Mouse (Mus musculus): Measurements from ENCODE around the gene Amdhd1. TPM values are rescaled to one million over a fixed set of nuclear protein-coding genes. Genes with fewer than 3 reads are reported as not detected.

Gene Amdhd1
- polyA plus RNA-seq, 1 experiment from 2014 or later, result 0.06 TPM

- no peak overlapping the region for H3K27ac ChIP-seq (replicated peaks)
- no peak overlapping the region for H3K4me3 ChIP-seq (replicated peaks)
- no peak overlapping the region for H3K9ac ChIP-seq (replicated peaks)
- peaks cover 10% of the 10 kb centered on the region; the same call in 1 of the 2 replicates for H3K27me3 ChIP-seq (replicated peaks)
- H3K4me1 ChIP-seq, result peaks cover 12% of the 10 kb centered on the region
- no peak overlapping the region for H3K4me2 ChIP-seq
- 95% methylated on average over 2 of the region's 2 CpGs for WGBS
- H3K36me3 ChIP-seq, result no peaks in the 10 kb centered on the region
- H3K9me3 ChIP-seq (replicated peaks), result no peaks in the 10 kb centered on the region
- no peak for ATAC-seq (ENCODE audit: low FRiP score)
Measured at GRCm38 (mm10) chr10:93538287-93538686, 1.5 kb downstream of the Amdhd1 start.

- no peak overlapping the region for H3K9ac ChIP-seq (replicated peaks)
- H3K27me3 ChIP-seq (replicated peaks), result no peaks in the 10 kb centered on the region
- no peak overlapping the region for H3K4me3 ChIP-seq (replicated peaks)
- no peak overlapping the region for H3K27ac ChIP-seq (replicated peaks)
- no peak overlapping the region for H3K4me2 ChIP-seq
- no peak for ATAC-seq (ENCODE audit: low FRiP score)
- H3K4me1 ChIP-seq, result no peaks in the 10 kb centered on the region
- no peaks in the 10 kb centered on the region for H3K36me3 ChIP-seq
- H3K9me3 ChIP-seq (replicated peaks), result 0 out of 2 replicates have a peak, but pooled peaks cover 5% of the 10 kb centered on the region
- WGBS, result 77% methylated on average over 1 of the region's 1 CpGs
Measured at GRCm38 (mm10) chr10:93525329-93525728, 14.5 kb downstream of the Amdhd1 start.

- ATAC-seq (ENCODE audit: low FRiP score), result no peak
- 64% methylated on average over 4 of the region's 4 CpGs for whole genome bisulfite sequencing
Measured at GRCm38 (mm10) chr10:93520994-93521393, 18.8 kb downstream of the Amdhd1 start.

GRCm38 (mm10) chr10:93519756-93520155 is 20.1 kb downstream of the Amdhd1 start:
- Histone ChIP-seq H3K9ac (replicated peaks) (no peak overlapping the region), H3K9me3 (replicated peaks) (no peaks in the 10 kb centered on the region), H3K4me2 (no peak overlapping the region), H3K4me3 (replicated peaks) (no peak overlapping the region), H3K4me1 (no peaks in the 10 kb centered on the region), H3K27me3 (replicated peaks) (no peaks in the 10 kb centered on the region), H3K36me3 (no peaks in the 10 kb centered on the region), H3K27ac (replicated peaks) (no peak overlapping the region)
- no peak for ATAC-seq (ENCODE audit: low FRiP score)
- 93% methylated on average over 5 of the region's 5 CpGs for WGBS

More at GRCm38 (mm10) chr10:93520994-93521393, 18.8 kb downstream of the Amdhd1 start:
- H3K27me3 ChIP-seq (replicated peaks), result no peaks in the 10 kb centered on the region
- no peak overlapping the region for H3K9ac ChIP-seq (replicated peaks)
- no peaks in the 10 kb centered on the region for H3K36me3 ChIP-seq
- H3K4me1 ChIP-seq, result no peaks in the 10 kb centered on the region
- no peaks in the 10 kb centered on the region for H3K9me3 ChIP-seq (replicated peaks)
- H3K27ac ChIP-seq (replicated peaks), result no peak overlapping the region
- no peak overlapping the region for H3K4me2 ChIP-seq
- no peak overlapping the region for H3K4me3 ChIP-seq (replicated peaks)

- Histone ChIP-seq H3K27ac (replicated peaks) (no peak overlapping the region), H3K27me3 (replicated peaks) (no peaks in the 10 kb centered on the region), H3K9ac (replicated peaks) (no peak overlapping the region), H3K4me1 (no peaks in the 10 kb centered on the region), H3K9me3 (replicated peaks) (no peaks in the 10 kb centered on the region), H3K36me3 (no peaks in the 10 kb centered on the region), H3K4me3 (replicated peaks) (no peak overlapping the region), H3K4me2 (no peak overlapping the region)
- WGBS, result 92% methylated on average over 8 of the region's 8 CpGs
- ATAC-seq (ENCODE audit: low FRiP score), result no peak
Measured at GRCm38 (mm10) chr10:93519159-93519558, 20.7 kb downstream of the Amdhd1 start.

GRCm38 (mm10) chr10:93518620-93519019 is 21.2 kb downstream of the Amdhd1 start:
- Histone ChIP-seq H3K4me1 (no peaks in the 10 kb centered on the region), H3K27ac (replicated peaks) (no peak overlapping the region), H3K4me3 (replicated peaks) (no peak overlapping the region), H3K4me2 (no peak overlapping the region), H3K36me3 (no peaks in the 10 kb centered on the region), H3K9me3 (replicated peaks) (no peaks in the 10 kb centered on the region), H3K27me3 (replicated peaks) (no peaks in the 10 kb centered on the region), H3K9ac (replicated peaks) (no peak overlapping the region)
- WGBS, result 92% methylated on average over 2 of the region's 2 CpGs
- ATAC-seq (ENCODE audit: low FRiP score), result no peak

GRCm38 (mm10) chr10:93518186-93518585 is 21.6 kb downstream of the Amdhd1 start:
- Histone ChIP-seq H3K9ac (replicated peaks) (no peak overlapping the region), H3K4me1 (no peaks in the 10 kb centered on the region), H3K27me3 (replicated peaks) (no peaks in the 10 kb centered on the region), H3K36me3 (no peaks in the 10 kb centered on the region), H3K27ac (replicated peaks) (no peak overlapping the region), H3K9me3 (replicated peaks) (no peaks in the 10 kb centered on the region), H3K4me2 (no peak overlapping the region), H3K4me3 (replicated peaks) (no peak overlapping the region)
- WGBS, result 85% methylated on average over 4 of the region's 4 CpGs
- no peak for ATAC-seq (ENCODE audit: low FRiP score)

GRCm38 (mm10) chr10:93517754-93518153 is 22.1 kb downstream of the Amdhd1 start:
- Histone ChIP-seq H3K36me3 (no peaks in the 10 kb centered on the region), H3K27ac (replicated peaks) (no peak overlapping the region), H3K4me1 (no peaks in the 10 kb centered on the region), H3K27me3 (replicated peaks) (no peaks in the 10 kb centered on the region), H3K4me2 (no peak overlapping the region), H3K9me3 (replicated peaks) (no peaks in the 10 kb centered on the region), H3K9ac (replicated peaks) (no peak overlapping the region), H3K4me3 (replicated peaks) (no peak overlapping the region)
- 40% methylated on average over 4 of the region's 4 CpGs for WGBS
- no peak for ATAC-seq (ENCODE audit: low FRiP score)

GRCm38 (mm10) chr10:93515927-93516326 is 23.9 kb downstream of the Amdhd1 start:
- no peak for ATAC-seq (ENCODE audit: low FRiP score)
- no peaks in the 10 kb centered on the region for H3K36me3 ChIP-seq
- 87% methylated on average over 12 of the region's 12 CpGs for WGBS

GRCm38 (mm10) chr10:93515419-93515818 is 24.4 kb downstream of the Amdhd1 start:
- Histone ChIP-seq H3K4me1 (no peaks in the 10 kb centered on the region), H3K4me3 (replicated peaks) (no peak overlapping the region), H3K4me2 (no peak overlapping the region), H3K27me3 (replicated peaks) (no peaks in the 10 kb centered on the region), H3K9ac (replicated peaks) (no peak overlapping the region), H3K9me3 (replicated peaks) (no peaks in the 10 kb centered on the region), H3K36me3 (no peaks in the 10 kb centered on the region), H3K27ac (replicated peaks) (no peak overlapping the region)
- no peak for ATAC-seq (ENCODE audit: low FRiP score)
- WGBS, result 20% methylated on average over 1 of the region's 1 CpGs

More at GRCm38 (mm10) chr10:93515927-93516326, 23.9 kb downstream of the Amdhd1 start:
- H3K4me2 ChIP-seq, result no peak overlapping the region
- no peaks in the 10 kb centered on the region for H3K4me1 ChIP-seq
- no peak overlapping the region for H3K4me3 ChIP-seq (replicated peaks)
- H3K9me3 ChIP-seq (replicated peaks), result no peaks in the 10 kb centered on the region
- no peak overlapping the region for H3K27ac ChIP-seq (replicated peaks)
- H3K27me3 ChIP-seq (replicated peaks), result no peaks in the 10 kb centered on the region
- H3K9ac ChIP-seq (replicated peaks), result no peak overlapping the region

GRCm38 (mm10) chr10:93509532-93510153 is 30.2 kb downstream of the Amdhd1 start:
- Histone ChIP-seq H3K4me3 (replicated peaks) (no peak overlapping the region), H3K36me3 (no peaks in the 10 kb centered on the region), H3K27me3 (replicated peaks) (no peaks in the 10 kb centered on the region), H3K4me2 (no peak overlapping the region), H3K9me3 (replicated peaks) (no peaks in the 10 kb centered on the region), H3K27ac (replicated peaks) (no peak overlapping the region), H3K9ac (replicated peaks) (no peak overlapping the region), H3K4me1 (no peaks in the 10 kb centered on the region)
- WGBS, result 92% methylated on average over 15 of the region's 15 CpGs
- no peak for ATAC-seq (ENCODE audit: low FRiP score)

GRCm38 (mm10) chr10:93508383-93508970 is 31.4 kb downstream of the Amdhd1 start:
- Histone ChIP-seq H3K9ac (replicated peaks) (no peak overlapping the region), H3K4me1 (no peaks in the 10 kb centered on the region), H3K36me3 (no peaks in the 10 kb centered on the region), H3K4me2 (no peak overlapping the region), H3K27ac (replicated peaks) (no peak overlapping the region), H3K27me3 (replicated peaks) (no peaks in the 10 kb centered on the region), H3K9me3 (replicated peaks) (no peaks in the 10 kb centered on the region), H3K4me3 (replicated peaks) (no peak overlapping the region)
- ATAC-seq (ENCODE audit: low FRiP score), result no peak
- 77% methylated on average over 7 of the region's 7 CpGs for WGBS
